Mouse (Mus musculus): ENCODE results near the gene Gemin2.

- TF ChIP-seq MYOD1 (IDR thresholded peaks at IDR 0.05; ENCODE audit: control insufficient read depth, insufficient read length, low read depth) (no peak), CTCF (IDR thresholded peaks at IDR 0.05; ENCODE audit: control insufficient read depth, insufficient read depth, insufficient read length) (no peak), CEBPB (IDR thresholded peaks at IDR 0.05; ENCODE audit: low read depth) (no peak), MAX (IDR thresholded peaks at IDR 0.05) (no peak), USF1 (IDR thresholded peaks at IDR 0.05; ENCODE audit: low read depth) (no peak), FOSL1 (IDR thresholded peaks at IDR 0.05; ENCODE audit: insufficient read depth, low read length, poor library complexity, severe bottlenecking) (no peak), MYOG (IDR thresholded peaks at IDR 0.05; ENCODE audit: control insufficient read depth, extremely low read depth, insufficient read length) (no peak)
Measured at GRCm38 (mm10) chr12:59052470-59052869, 39.3 kb downstream of the Gemin2 start.

All from C2C12 (cell line).